Mouse (Mus musculus) myocyte (in vitro differentiated cells): ENCODE data around the gene BC051019. TPM values are rescaled to one million over a fixed set of nuclear protein-coding genes. Genes with fewer than 3 reads are reported as not detected.

Source experiments
- H3K27me3 ChIP-seq: one replicate; pipeline ENCODE4 v1.6.1; 2011; ENCODE audit not compliant: control insufficient read depth, insufficient read depth, insufficient read length
- H3K36me3 ChIP-seq: one replicate; pipeline ENCODE4 v1.6.1; 2011; ENCODE audit not compliant: control insufficient read depth, insufficient read depth
- H3K4me2 ChIP-seq: one replicate; pipeline ENCODE4 v1.6.1; 2011; ENCODE audit warnings: low read depth, control low read depth
- H3K4me3 ChIP-seq: one replicate; pipeline ENCODE4 v1.5.1; 2011; ENCODE audit warnings: mild to moderate bottlenecking, control low read depth, moderate library complexity
- H3K79me2 ChIP-seq: one replicate; pipeline ENCODE4 v1.6.1; 2011; ENCODE audit not compliant: control insufficient read depth, insufficient read depth
- H3ac ChIP-seq: one replicate; pipeline ENCODE4 v1.6.1; 2011; ENCODE audit not compliant: control insufficient read depth, insufficient read length
- CEBPB ChIP-seq: IDR thresholded peaks from 2 replicates; pipeline ENCODE4 v1.6.1; 2011; ENCODE audit warnings: mild to moderate bottlenecking, moderate library complexity; ENCODE audit not compliant: poor library complexity, insufficient read depth, severe bottlenecking
- E2F4 ChIP-seq: IDR thresholded peaks from one replicate; pipeline ENCODE4 v1.6.1; 2011; ENCODE audit warnings: mild to moderate bottlenecking, control low read depth, moderate library complexity; ENCODE audit not compliant: insufficient read depth
- MAX ChIP-seq: IDR thresholded peaks from one replicate; pipeline ENCODE4 v1.6.1; 2011; ENCODE audit warnings: low read depth, mild to moderate bottlenecking, control low read depth
- MYOD1 ChIP-seq, 3 experiments: IDR thresholded peaks; one replicate each; pipeline ENCODE4 v1.6.1; 2011; ENCODE audit warnings: control low read depth in 2 of 3, low read depth in 2 of 3, mild to moderate bottlenecking in 2 of 3, moderate library complexity in 1 of 3; ENCODE audit not compliant: insufficient read length in 2 of 3, control insufficient read depth in 1 of 3
- MYOG ChIP-seq, 3 experiments: IDR thresholded peaks; one replicate each; pipeline ENCODE4 v1.6.1; 2011; ENCODE audit warnings: control low read depth in 2 of 3, low read depth in 2 of 3, mild to moderate bottlenecking in 2 of 3; ENCODE audit not compliant: insufficient read length in 2 of 3, control insufficient read depth in 1 of 3, insufficient read depth in 1 of 3
- POLR2A ChIP-seq: IDR thresholded peaks from one replicate; pipeline ENCODE4 v1.6.1; 2011; ENCODE audit warnings: low read depth, mild to moderate bottlenecking, control low read depth, moderate library complexity; ENCODE audit not compliant: insufficient read length
- POLR2AphosphoS2 ChIP-seq: IDR thresholded peaks from one replicate; pipeline ENCODE4 v1.6.1; 2011; ENCODE audit warnings: low read depth, control low read depth; ENCODE audit not compliant: insufficient read length
- REST ChIP-seq: IDR thresholded peaks from one replicate; pipeline ENCODE4 v1.6.1; 2011; ENCODE audit warnings: mild to moderate bottlenecking, control low read depth, moderate library complexity; ENCODE audit not compliant: insufficient read depth, insufficient read length
- SRF ChIP-seq: IDR thresholded peaks from one replicate; pipeline ENCODE4 v1.6.1; 2011; ENCODE audit warnings: low read depth; ENCODE audit not compliant: control insufficient read depth, insufficient read length
- TCF12 ChIP-seq: IDR thresholded peaks from one replicate; pipeline ENCODE4 v1.6.1; 2011; ENCODE audit warnings: mild to moderate bottlenecking, control low read depth; ENCODE audit not compliant: poor library complexity, insufficient read depth, severe bottlenecking
- TCF3 ChIP-seq: IDR thresholded peaks from one replicate; pipeline ENCODE4 v1.6.1; 2011; ENCODE audit warnings: low read depth, control low read depth; ENCODE audit not compliant: insufficient read length
- USF1 ChIP-seq: IDR thresholded peaks from one replicate; pipeline ENCODE4 v1.6.1; 2011; ENCODE audit warnings: low read depth, mild to moderate bottlenecking, control low read depth, moderate library complexity
- polyA plus RNA-seq: library from polyadenylated mRNA; unstranded; fragments of >200 nt; fragmentation: generic; extraction: Trizol; gene quantifications from one replicate; pipeline ENCODE4 v1.2.1, GENCODE M21; 2012; ENCODE audit warnings: missing spikeins

BC051019 gene
- polyA plus RNA-seq, 1 experiment: 33.3 TPM

DNA sequence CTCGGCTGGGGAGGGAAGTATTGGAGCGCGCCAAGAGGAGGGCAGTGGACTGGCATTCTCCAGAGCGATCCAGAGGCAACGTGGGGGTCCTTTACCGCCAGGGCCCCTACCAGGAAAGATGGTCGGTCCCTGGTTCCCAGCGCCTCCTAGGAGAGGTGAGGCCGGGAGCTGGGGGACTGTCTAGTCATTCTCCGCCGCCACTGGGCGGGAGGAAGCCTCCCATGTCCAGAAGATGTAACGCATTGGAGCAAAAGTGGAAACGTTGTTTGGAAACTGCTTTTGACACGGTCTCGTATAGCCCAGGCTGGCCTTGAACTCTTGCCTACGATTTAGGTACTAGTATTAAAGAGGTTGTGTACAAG lies 19.7 kb downstream of the BC051019 start:
- TF ChIP-seq MAX (no peak), MYOG (IDR thresholded peaks at IDR 0.05; ENCODE audit: control insufficient read depth in 1 of 3, insufficient read depth in 1 of 3, insufficient read length in 2 of 3, low read depth in 2 of 3) (no peak), MYOD1 (IDR thresholded peaks at IDR 0.05; ENCODE audit: control insufficient read depth in 1 of 3, insufficient read length in 2 of 3, low read depth in 2 of 3) (no peak), E2F4 (no peak), POLR2A (no peak), POLR2AphosphoS2 (no peak), CEBPB (no peak), SRF (no peak), REST (no peak), USF1 (no peak), TCF3 (no peak), TCF12 (no peak)
- no peaks in the 10 kb centered on the region for H3K36me3 ChIP-seq
- peak overlapping the region; percentile 27 for H3K4me3 ChIP-seq
- peak overlapping the region; percentile 58 for H3K4me2 ChIP-seq
- no peaks in the 10 kb centered on the region for H3K27me3 ChIP-seq
- H3ac ChIP-seq: no peak overlapping the region
- no peaks in the 10 kb centered on the region for H3K79me2 ChIP-seq

DNA sequence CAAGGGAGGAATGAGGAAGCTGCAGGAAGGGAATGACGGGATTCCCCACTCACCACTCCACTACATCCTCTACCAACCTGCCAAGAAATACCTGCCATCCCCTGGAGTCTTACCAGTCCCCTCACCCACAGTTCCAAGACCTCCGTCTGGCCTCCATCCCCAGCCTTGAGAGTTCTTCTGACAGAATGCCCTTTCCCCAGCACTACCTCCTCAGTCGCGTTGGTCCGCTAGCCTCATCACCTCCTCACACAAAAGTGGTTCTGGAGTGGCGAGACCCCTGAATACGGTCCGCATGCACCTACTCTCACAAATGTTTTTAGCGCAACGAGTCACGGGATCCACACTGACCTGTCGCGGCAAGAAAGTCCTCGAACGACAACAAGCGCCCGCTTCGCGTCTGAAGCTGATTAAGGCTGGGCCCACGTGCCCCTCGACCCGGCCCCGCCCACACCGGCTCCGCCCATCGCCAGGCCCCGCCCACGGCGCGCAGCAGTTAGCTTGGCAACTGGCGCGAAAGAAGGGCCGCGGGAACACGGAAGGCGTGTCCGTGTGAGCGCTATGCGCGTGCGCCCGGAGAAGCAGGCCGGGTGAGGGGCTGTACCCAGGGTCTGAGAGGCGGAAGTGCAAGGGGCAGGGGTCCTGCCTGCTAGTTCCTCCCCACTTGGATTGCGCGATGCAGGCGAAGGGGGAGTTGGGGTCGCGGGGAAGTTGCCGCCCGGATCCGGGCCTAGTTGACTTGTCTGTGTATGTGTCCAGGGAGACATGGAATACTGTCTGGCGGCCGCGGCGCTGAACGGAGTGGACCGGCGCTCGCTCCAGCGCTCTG lies 20.2 kb downstream of the BC051019 start, which contains the start of the genes St5 and Akip1:
Gene St5, minus strand, starts transcription at position 416 of the 826 bp plus-strand sequence.
Gene Akip1, plus strand, starts transcription at position 501 of the 826 bp plus-strand sequence.
- TF ChIP-seq POLR2A (peak; percentile 63), MAX (no peak)
- no peak within 1 kb of the TSS for H3ac ChIP-seq
- peak within 1 kb of the TSS; percentile 58 for H3K4me2 ChIP-seq
- no peaks in the 10 kb centered on the region for H3K79me2 ChIP-seq
- no peaks in the 10 kb centered on the region for H3K36me3 ChIP-seq
- peak within 1 kb of the TSS; percentile 27 for H3K4me3 ChIP-seq
- H3K27me3 ChIP-seq: no peaks in the 10 kb centered on the region

DNA sequence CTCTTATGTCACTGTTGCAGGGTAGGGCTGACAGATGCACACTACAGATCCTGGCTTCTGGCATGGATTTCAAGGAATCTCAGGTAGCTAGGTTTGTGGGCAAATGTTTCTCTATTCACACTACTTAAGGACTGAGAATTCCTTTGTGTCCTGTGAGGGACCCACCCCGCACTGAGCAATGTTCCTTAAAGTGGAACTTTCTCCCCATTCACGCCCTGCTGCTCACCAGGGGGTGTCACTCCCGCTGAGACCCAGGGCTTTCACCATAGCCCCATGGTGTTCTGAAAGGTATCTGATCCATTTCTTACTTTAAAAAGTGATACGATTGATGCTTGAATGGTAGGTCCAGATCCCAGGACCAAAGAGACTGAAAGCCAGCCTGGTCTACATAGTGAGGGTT lies 20.9 kb downstream of the BC051019 start:
- Histone ChIP-seq H3K79me2 (no peaks in the 10 kb centered on the region), H3K4me2 (peak overlapping the region; percentile 58), H3ac (no peak overlapping the region), H3K27me3 (no peaks in the 10 kb centered on the region), H3K4me3 (peak overlapping the region; percentile 27), H3K36me3 (no peaks in the 10 kb centered on the region)
- no peak for TF ChIP-seq TCF3
- TF ChIP-seq USF1: no peak
- TF ChIP-seq POLR2A: no peak
- no peak for TF ChIP-seq REST
- TF ChIP-seq TCF12: no peak
- TF ChIP-seq E2F4: no peak
- TF ChIP-seq SRF: no peak
- TF ChIP-seq CEBPB: no peak
- no peak for TF ChIP-seq MYOG (IDR thresholded peaks at IDR 0.05; ENCODE audit: control insufficient read depth in 1 of 3, insufficient read depth in 1 of 3, insufficient read length in 2 of 3, low read depth in 2 of 3)

DNA sequence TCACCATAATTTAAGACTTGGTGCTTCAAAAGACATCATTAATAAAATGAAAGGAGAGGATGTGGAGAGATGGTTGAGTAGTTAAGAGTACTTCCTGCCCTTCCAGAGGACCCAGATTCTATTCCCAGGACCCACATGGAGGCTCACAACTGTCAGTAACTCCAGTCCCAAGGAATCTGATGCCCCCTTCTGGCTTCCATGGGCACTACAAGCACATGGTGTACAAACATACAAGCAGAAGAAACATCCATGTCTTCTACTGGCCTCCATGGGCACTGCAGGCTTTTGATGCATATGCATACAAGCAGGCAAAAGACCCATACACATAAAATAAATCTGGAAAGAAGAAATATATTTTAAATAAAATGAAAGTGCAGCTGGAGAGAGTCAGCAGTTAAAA lies 23.4 kb downstream of the BC051019 start:
- Histone ChIP-seq H3K79me2 (no peaks in the 10 kb centered on the region), H3K36me3 (no peaks in the 10 kb centered on the region), H3K4me2 (no peak overlapping the region), H3K27me3 (no peaks in the 10 kb centered on the region), H3ac (no peak overlapping the region), H3K4me3 (no peak overlapping the region)
- TF ChIP-seq CEBPB (no peak), REST (no peak)

GRCm38 (mm10) chr7:109695339-109695726 lies 28.3 kb downstream of the BC051019 start:
- TF ChIP-seq USF1: no peak
- TF ChIP-seq POLR2A: no peak
- TF ChIP-seq REST: no peak
- TF ChIP-seq TCF3: no peak
- no peak for TF ChIP-seq MYOG (IDR thresholded peaks at IDR 0.05; ENCODE audit: control insufficient read depth in 1 of 3, insufficient read depth in 1 of 3, insufficient read length in 2 of 3, low read depth in 2 of 3)
- no peak for TF ChIP-seq SRF
- no peak for TF ChIP-seq TCF12
- TF ChIP-seq CEBPB: no peak
- no peak for TF ChIP-seq MAX
- no peak for TF ChIP-seq E2F4
- no peak for TF ChIP-seq POLR2AphosphoS2
- no peak for TF ChIP-seq MYOD1 (IDR thresholded peaks at IDR 0.05; ENCODE audit: control insufficient read depth in 1 of 3, insufficient read length in 2 of 3, low read depth in 2 of 3)
- no peak overlapping the region for H3ac ChIP-seq
- H3K36me3 ChIP-seq: no peaks in the 10 kb centered on the region
- no peak overlapping the region for H3K4me3 ChIP-seq
- H3K79me2 ChIP-seq: no peaks in the 10 kb centered on the region
- H3K4me2 ChIP-seq: no peak overlapping the region
- H3K27me3 ChIP-seq: no peaks in the 10 kb centered on the region
